Mouse (Mus musculus): ENCODE measurements around the gene Rtl9. TPM values are rescaled to one million over a fixed set of nuclear protein-coding genes. Genes with fewer than 3 reads are reported as not detected.

Gene Rtl9
- total RNA-seq (2021), result under 1 TPM in 1 of 2 experiments, not detected in 1; 0.13 TPM
- long read RNA-seq, experiment 1, result 0 reads
- long read RNA-seq, experiment 2, result 0 reads

DNA sequence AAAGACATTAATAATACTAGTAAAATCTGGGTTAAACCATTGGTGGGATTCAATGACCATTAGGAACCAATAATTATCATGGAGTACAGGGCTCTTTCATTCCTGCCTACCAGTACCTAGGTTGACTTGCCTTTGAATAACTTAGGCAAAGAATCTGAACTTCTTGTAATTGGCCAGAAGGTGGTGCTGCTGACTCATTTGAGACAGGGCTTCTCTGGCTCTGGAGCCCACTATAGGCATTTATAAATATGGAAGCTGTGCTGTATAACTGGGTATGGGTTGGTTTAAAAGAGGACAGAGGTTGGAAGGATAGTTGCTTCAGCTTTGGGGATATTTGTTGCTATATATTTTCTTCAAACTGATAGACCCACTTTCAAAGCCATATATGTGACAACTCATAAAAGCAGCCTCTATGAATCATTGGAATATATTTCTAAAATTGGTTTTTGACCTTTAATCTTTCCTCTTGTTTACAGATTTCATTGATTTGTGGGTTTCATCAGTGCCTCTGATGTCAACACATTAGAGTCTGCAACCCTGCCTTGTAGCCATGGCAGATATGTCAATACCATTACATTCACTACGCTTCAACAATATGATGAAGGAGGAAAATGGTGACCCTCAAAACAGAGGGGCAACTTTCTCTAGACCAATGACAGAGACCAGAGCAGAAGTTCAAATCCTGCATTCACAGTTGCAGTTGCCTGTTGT, at the start of gene Rtl9:
TSS of gene Rtl9 (plus strand) at position 551 of the 711 bp plus-strand sequence.
- no peak for DNase-seq (ENCODE audit: low spot score in 2 of 2)

DNA sequence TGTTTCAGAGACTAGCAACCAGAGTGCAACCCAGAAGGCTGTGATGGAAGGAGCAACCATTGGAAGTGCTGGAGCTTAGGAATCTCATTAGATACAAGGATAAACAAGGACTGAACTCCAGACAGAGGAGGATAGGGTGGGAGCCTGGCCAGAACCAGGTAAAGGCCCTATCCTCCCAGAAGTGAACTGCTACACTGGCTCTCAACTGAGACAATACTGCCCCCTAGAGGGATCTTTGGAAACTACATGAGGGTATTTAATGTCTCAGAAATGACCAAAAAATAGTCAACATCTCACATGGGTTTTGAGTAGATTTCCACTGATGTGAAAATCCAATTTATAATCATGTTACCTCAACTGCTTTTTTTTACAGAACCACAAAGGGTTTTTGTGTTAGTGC, 47.9 kb upstream of the Rtl9 start:
- peak in 1 of 2 experiments; percentile 24 for DNase-seq (ENCODE audit: low spot score in 2 of 2)

DNA sequence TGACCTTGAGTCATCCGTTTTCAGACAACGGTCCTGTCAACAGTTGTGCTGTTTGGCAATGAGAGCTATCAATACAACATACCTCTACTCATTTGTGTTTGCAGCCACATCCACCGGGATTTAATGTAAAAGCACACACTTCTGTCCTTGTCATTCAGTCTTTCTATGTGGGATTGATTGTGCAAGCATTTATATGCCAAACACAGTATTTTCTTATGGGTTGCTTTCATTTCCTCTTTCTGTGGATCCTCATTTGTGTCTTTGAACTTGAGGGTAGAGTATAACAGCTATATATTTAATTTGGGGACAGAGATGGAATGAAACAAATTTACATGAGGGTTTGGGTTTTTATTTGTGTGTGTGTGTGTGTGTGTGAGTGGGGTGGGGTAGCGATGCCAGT, 47.5 kb upstream of the Rtl9 start:
- no peak for DNase-seq (ENCODE audit: low spot score in 2 of 2)

DNA sequence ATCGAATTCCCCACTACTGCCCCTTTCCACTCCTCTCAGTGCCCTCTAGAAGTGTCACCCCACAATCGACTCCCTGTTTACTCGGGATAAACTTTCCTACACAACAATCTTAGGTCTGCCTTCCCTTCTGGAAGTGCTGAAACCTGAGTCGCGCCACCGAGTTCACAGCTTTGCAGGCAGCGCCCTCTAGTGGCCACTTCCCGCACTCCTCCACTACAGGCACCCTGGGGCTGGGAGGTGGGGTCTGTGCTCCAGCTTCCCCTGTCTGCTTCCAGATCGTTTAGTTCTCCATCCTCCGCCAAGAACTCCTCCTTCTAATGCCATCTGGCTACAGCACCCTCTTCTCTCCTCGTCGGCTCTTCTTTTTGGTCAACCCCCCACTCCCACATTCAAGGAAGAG, 40.6 kb upstream of the Rtl9 start:
- DNase-seq (ENCODE audit: low spot score in 2 of 2), result peak; percentile 71 to 74

DNA sequence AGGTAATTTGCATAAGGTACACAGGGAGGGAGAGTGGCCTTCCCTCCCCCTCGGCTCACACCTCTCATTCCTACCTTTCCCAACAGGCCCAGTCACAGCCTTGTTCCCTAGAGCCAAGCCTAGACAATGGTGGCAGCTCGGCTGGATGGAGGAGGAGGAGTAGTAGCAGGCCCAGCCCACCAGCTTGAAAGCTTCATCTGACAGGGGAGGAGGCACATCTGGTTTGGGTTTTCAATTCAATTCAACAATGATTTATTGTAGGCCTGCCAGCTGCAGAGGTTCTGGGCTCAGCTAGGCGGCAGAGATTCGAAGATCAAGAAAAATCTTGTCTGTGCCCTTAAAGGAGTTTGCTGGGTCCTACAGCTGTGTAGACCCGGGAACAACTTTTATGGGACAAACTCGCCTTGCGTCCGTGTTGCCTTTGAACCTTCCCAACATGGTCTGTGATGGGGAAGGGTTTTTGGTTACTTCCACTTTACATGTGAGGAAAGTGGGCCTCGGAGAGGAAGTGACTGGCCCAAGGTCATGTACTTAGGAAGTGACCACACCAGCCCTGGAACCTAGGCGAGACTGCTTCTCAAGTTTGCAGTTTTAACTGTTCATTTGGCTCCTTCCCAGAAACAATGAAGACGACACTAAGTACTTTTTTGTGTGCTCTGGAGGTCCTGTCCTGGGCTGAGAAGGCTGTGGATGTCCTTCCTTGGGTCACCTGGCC, 36.6 kb upstream of the Rtl9 start:
- no peak for DNase-seq (ENCODE audit: low spot score in 2 of 2)

DNA sequence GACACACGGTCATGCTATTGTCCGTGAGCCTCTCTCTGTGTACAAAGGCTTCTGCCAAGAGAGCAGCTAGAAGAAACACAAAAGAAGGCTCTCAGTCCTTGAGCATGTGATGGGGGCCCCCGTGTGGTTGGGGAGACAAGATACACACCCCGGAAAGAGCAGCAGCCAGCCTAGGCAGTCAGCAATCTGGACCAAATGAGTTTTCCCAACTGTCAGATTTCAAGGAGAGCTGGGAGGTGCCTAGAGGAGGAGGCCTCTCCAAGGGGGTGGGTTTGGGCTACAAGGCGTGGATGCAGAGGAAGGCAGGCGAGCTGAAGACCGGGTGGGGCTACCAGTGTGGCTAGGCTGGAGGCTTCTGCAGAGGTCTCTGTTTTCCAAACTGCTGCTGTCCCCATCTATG, 35.6 kb upstream of the Rtl9 start:
- no peak for DNase-seq (ENCODE audit: low spot score in 2 of 2)

DNA sequence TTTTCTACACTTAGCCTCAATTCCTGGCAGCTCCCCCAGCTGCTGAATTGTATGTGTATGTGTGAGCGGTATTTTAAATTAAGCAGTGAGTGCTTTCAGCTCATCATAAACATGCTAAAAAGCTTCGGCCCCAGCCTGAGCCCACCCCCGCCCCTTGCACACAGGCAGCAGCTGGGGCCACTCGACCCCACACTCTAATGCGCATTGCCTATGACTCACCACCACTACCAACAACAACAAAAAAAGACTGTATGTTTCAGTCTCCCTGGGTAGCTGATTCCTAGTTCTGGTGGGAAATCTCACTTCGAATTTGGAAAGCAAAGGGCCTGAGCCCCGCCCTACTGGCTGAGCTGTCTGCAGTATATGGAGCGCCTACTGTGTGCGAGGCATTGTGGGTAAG, 35.1 kb upstream of the Rtl9 start:
- no peak for DNase-seq (ENCODE audit: low spot score in 2 of 2)

DNA sequence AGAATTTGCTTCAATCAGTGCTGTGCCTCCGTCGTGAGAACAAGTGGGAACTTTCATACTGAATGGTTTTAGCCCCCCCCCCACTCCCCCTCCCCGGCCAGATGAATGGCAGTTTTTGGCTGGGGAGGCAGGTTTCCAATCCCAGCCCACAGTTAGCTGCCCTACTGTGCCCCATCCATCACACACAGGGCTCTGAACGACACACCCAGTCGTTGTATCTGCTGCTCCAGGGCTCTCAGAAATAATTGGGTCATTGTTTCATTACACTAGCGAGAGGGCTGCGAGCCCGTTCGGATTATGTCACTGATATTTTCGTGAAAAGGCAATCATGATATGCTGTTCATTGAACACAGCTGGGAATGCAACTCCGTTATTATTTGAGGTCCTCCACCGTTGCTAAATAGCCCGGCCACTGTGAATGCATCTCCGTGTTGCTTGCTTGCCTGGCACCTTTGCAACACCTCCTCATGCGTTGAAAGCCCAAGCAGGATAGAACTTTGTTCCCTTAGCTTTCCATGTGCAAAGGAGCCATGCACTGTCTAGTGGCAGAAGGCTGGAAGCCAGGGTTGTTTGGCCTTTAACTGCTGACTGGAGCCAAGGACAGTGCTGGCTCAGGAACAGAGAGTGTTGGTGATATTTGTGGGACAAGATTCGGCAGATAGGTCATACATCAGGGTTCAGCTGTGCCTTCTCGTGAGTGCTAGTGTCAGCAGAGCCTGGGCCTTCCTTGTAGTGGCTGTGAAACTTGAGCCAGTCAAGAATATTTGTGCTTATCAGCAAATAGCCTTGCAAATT, 32.9 kb upstream of the Rtl9 start:
- peak in 1 of 2 experiments; percentile 22 for DNase-seq (ENCODE audit: low spot score in 2 of 2)

DNA sequence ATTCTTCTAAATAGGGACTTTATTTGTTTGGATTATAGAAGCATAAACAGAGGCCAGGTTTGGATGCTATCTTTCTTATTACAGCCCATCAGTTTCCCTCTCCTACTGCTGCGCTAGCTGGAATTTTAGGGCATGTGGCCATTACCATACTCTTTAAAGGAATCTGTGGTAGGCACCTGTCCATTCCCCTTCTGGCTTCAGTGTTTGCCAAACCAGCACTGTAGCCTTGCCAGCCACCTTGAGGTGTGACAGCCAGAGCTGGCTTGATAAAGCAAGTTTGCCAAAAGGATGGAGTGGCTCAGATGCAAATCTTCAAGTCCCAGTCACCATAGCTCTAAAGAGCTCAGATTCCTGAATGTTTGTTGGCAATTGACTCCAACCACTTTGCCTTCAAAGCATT, 32.3 kb upstream of the Rtl9 start:
- DNase-seq (ENCODE audit: low spot score in 2 of 2), result no peak

DNA sequence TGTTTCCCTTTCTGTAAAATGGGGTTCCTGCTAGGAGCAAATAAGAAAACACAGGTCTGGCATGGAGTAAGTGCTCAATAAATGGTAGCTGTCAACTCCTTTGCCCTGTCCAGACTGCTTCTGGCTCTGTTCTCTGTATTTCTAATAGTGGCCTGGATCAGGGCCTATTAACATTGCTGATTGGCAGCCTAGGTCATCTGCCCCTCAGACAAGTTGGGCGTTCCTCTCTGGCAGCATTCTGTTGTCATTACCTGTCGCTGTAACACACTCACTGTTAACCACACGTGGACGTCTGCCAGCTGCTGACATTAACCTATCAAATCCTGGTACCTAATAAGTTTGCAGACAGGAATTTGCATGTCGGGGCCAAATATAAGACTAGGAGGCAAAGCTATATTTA, 31.8 kb upstream of the Rtl9 start:
- no peak for DNase-seq (ENCODE audit: low spot score in 2 of 2)

DNA sequence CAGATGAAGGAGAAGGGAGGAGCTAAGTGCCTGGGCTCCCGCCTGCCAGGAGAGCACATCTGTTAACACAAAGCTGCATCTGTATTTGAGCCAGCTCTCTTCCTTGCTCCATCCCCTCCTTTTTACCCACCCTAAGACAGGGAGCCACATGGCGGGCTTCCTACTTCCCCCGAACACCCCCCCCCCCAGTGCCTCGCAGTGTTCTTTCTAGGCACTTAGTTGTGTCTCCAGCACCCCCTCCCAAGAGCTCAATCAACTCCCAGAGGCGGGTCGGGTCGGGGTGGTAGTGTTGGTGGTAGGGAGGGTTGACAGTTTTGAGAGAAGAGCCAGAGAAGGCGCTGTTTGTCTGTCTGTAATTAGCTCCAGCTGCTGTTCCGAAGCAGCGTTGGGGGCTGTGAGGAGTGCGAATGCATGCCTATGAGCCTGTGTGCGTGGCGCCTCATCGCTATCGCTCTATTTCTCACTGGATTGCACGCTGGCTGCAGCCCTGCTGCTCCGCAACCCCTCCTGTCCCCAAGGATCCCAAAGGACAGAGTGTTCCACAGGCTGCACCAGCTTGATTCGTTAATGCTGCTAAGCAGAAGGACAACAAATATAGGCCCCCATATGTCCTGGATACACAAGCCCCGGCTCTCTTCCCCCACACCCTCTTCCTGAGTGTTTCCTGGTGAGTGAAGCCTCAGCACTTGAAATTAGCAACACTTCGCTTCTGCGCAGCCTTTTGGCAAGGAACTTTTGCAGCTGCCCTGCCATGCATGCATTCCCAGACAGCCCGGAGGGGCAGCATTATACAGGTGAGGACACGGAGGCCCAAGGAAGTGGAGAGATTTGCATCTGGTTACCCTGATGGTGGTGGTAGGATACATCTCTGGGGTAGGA, 18.7 kb upstream of the Rtl9 start:
- DNase-seq (ENCODE audit: low spot score in 2 of 2), result no peak

DNA sequence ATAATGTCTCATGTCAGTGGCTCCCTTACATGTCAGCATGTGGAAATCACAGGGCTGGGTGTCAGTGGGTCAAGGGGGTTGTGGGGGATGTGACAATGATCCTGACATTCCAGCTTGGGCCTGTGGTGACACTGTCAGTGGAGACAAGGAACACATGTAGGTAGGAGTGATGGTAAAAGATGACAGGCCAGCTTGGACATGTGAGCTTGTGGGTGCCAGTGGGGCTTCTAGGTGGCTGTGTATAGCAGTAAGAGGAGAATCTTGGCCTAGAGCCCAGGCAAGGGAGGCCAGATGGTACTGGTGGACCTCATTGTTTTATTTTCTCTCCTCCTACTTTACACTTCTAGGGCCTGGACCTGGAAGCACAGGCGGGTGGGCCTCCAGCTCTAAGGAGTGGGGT, 16.7 kb upstream of the Rtl9 start:
- DNase-seq (ENCODE audit: low spot score in 2 of 2), result no peak

DNA sequence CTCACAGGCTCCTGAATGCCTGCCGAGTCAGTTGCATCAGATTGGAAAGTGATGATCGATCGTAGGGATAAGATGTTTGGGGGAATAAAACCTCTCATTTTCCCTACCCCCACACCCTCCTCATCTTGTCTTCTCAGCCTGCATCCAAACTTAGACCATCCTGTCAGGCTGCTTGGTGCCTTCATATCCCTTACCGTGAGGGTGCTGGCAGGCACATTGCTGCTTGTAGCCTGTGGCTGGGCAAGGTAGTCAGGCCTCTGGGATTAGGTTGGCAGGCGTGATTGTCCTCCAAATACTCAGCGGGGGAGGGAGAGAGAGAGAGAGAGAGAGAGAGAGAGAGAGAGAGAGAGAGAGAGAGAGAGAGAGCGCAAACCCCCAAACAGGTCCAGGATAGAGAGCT, 11.2 kb upstream of the Rtl9 start:
- no peak for DNase-seq (ENCODE audit: low spot score in 2 of 2)

DNA sequence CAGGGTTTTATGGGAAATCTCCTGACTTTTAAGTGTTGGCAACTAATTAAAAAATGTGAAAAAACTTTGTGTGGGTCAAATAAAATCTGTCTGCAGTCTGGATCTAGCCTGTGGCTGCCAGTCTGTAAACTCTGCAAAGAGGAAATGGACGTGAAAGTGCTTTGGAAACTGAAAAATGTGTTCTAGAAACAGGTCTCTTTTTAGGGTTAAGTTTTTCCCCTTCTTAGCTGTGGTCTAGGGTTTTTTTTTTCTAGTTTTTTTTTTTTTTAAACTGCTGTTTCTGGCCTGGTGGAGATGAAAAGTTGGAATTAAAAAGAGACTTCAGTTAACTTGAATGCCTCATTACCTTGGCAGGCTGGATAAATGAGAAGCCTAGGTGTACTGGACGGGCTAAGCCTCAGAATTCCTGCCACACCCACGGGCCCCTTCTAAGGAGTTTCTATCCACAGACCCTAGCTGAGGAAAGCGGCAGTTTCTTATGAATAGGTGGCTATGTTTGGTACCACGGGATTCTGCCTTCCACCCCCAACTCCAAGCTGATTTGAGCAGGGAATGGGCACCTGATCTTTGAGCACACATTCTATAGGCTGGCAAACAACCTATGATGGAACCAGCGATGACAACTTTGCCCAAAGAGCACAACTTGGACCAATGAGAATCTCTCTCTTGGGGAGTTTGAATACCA, 8.3 kb upstream of the Rtl9 start:
- DNase-seq (ENCODE audit: low spot score in 2 of 2), result no peak

DNA sequence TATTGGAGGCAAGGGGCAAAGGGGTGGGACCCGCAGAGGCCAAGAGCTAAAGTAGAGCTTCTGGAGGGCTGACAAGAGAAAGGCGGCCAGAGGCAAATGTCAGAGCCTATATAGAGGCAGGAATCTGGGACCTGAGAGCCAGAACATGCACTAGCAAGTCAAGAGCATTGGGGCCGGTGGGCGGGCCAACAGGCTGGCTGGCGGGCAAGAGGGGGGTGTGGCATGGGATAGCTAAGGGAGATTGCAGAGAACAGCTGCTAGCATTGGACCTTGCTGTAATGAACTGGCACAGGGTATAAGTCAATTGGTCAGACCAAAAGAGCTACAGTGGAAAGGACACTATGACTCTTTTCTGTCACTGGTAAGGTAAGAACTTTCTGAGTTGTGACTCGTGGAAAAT, 1.8 kb upstream of the Rtl9 start:
- DNase-seq (ENCODE audit: low spot score in 2 of 2), result no peak

DNA sequence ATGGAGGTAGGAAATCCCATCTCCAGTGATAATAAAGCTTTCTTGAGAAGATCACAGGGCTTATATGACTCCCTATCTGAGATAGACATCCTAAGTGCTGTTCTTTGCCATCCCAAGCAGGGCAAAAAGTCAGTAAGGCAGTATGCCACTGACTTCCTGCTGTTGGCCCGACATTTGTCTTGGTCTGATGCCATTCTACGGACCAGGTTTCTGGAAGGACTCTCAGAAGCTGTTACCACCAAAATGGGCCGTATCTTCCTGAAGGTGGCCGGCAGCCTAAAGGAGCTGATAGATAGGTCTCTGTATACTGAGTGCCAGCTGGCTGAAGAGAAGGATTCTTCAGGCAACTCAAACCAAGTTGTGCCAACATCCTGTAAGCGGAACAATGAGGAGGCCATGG, 3.8 kb downstream of the Rtl9 start:
- DNase-seq (ENCODE audit: low spot score in 2 of 2), result no peak

DNA sequence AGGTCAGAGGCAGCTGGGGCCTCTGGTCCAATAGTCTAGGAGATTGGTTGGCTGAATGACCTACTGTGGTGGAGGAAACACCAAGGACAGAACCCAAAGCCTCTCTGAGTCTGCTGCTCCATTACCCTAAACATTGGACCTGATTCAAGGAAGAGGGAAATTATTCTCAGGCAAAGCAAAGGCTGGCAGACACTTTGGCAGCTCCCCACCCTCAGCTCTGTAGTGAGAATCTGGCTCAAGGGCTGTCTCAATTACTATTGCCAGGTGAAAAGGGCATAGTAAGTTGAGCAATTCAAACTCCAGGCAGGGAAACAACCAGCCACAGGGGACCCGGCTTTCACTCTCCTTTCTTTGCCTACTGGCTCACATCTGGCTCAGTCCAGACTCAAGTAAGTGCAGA, 6.5 kb downstream of the Rtl9 start:
- no peak for DNase-seq (ENCODE audit: low spot score in 2 of 2)

DNA sequence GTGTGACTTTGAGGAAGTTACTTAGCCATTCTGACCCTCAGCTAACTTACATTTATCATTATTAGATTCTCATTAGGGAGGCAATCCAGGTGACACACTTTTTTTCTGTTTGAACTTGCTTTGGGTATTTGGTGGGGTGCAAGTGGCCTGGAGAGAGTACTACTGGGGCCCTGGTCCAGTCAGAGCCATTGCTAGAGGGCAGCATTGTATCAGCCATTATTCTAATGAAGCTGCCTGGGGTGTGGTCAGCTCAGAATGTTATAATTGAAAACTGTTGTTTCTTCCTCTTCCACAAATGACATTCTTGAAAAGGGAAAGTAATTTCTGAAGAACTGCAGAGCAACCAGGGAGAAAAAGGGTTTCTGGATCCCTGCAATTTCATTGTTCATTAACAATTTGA, 13.2 kb downstream of the Rtl9 start:
- no peak for DNase-seq (ENCODE audit: low spot score in 2 of 2)

Data from adrenal gland, adult 18-20 months (tissue).